Mouse (Mus musculus): Measurements from ENCODE around the gene Naa30.

- no peak for TF ChIP-seq CTCF (IDR thresholded peaks at IDR 0.05)
- no peak for TF ChIP-seq POLR2A (IDR thresholded peaks at IDR 0.05; ENCODE audit: insufficient read depth, low read depth, low read length)
- TF ChIP-seq EP300 (IDR thresholded peaks at IDR 0.05; ENCODE audit: insufficient read depth, low read depth, low read length): no peak
These were observed 33.9 kb upstream of the Naa30 start for GRCm38 (mm10) chr14:49138171-49138570.

Measured in heart, adult 2 months (tissue).